Mouse (Mus musculus) ovary, postnatal 14 days (tissue): ENCODE results near the gene Pcsk5.
"Not testable (repeated sequence)": the region's sequence is repeated elsewhere in the genome, so short reads cannot be mapped to it uniquely, and the experiment has no call there.

Experiments
- DNase-seq: peaks from one replicate; pipeline ENCODE4 v3.0.0; 2022; ENCODE audit warnings: low spot score

The Pcsk5 gene

GRCm38 (mm10) chr19:17473138-17473537 lies 364.3 kb downstream of the Pcsk5 start:
- not testable (repeated sequence) for DNase-seq

DNA sequence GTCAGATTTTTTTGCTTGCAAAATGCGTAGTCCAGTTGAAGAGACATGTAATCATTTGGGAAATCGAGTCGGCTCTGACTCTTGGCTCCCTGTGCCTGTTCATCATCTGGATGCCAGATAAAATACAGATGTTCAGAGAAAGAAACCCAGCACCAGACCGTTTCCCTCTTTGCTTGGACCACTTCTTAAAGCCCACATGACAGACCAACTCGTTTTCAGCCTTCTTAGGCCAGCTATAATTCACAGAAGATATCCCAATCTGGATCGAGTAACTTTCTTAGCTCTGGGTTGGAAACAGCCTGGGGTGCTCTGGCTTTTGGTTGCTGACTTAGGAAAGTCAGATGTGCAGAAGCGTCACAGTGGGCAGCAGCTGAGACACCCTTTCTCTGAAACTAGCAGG lies 365.6 kb downstream of the Pcsk5 start:
- no peak for DNase-seq

DNA sequence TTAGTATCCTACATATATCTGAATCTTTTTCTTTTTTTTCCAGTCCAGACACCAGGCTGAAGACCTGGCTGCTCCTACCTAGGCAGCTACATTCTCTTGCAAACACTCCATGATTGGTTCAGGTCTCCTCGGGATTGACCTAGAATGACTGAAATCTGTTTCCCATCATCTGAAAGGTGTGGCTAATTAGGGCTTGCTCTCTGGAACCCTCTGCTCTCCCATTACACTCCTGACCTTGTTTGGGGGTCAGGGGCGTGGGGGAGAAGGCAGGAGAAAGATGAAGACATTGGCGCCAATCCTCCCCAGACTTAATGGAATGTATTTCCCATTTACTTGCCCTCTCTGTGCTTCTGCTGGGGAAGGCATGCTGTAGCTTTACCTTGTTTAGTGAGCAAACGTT lies 366.2 kb downstream of the Pcsk5 start:
- no peak for DNase-seq

GRCm38 (mm10) chr19:17467556-17468211 lies 369.7 kb downstream of the Pcsk5 start:
- peak; percentile 20 for DNase-seq

GRCm38 (mm10) chr19:17452001-17452400 lies 385.4 kb downstream of the Pcsk5 start:
- no peak for DNase-seq

- DNase-seq, result no peak
Measured at GRCm38 (mm10) chr19:17443581-17443980, 393.9 kb downstream of the Pcsk5 start.

DNA sequence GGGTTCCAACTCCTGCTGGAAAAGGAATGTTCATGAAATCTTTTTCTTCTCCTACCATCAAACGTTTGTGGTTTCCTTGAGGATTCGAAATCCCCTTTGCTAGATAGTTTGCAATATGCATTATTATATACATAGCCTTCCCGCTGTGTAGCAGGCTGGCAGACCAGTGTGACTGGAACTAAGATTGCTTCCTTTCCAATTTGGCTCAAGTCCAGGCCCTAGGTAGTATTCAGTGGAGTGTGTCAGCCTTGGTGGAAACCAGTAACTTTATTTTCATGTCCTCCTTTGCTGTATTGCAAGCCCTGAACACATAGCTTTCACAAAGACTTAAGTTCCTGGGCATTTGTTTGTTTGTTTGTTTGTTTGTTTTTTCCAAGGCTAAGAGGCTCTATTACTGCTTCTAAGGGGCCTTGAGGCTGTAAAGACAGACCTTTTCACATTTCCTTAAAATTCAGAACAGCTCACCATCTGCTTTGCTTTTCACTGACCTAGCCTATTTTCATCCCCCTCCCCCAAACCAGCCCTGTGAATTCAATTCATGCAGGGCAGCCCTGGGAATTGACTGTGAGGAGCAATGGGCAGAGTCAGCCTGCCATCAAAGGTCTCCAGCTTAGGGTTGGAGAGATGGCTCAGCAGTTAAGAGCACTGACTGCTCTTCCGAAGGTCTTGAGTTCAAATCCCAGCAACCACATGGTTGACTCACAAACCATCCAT lies 397.8 kb downstream of the Pcsk5 start:
- DNase-seq, result no peak

- DNase-seq, result no peak
Measured at GRCm38 (mm10) chr19:17436651-17437050, 400.8 kb downstream of the Pcsk5 start.

- no peak for DNase-seq
Measured at GRCm38 (mm10) chr19:17428561-17428914, 408.9 kb downstream of the Pcsk5 start.

GRCm38 (mm10) chr19:17427824-17428560 lies 409.4 kb downstream of the Pcsk5 start:
- no peak for DNase-seq

GRCm38 (mm10) chr19:17423306-17423705 lies 414.1 kb downstream of the Pcsk5 start:
- no peak for DNase-seq

GRCm38 (mm10) chr19:17417855-17418254 lies 419.6 kb downstream of the Pcsk5 start:
- no peak for DNase-seq

DNA sequence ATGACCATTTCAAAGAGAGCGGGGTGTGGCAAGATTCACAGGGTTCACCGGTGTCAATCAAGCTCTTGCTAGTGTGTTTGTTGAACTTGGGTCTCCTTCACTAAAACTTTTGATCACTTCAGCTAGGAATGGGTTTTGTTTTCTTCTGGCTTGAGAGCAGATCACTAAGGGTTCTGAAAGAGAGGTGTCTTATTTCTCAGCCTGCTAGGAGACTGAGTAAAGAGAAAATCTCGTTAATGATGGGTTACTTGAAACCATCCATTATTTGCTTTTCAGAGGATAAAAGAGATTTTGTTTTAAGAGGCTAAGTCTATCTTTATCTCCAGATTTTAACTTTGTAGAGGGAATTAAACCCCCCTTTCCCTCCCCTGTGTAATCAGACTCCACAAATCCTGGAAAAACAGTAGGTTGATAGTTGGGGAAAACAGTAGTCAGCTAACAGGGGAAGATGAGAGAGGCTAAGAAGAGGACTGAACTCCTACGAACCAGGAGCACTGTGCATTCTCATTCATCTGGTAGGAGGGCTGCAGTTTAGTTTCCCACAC lies 424.4 kb downstream of the Pcsk5 start:
- DNase-seq, result no peak

- no peak for DNase-seq
Measured at GRCm38 (mm10) chr19:17410465-17411065, 426.9 kb downstream of the Pcsk5 start.

DNA sequence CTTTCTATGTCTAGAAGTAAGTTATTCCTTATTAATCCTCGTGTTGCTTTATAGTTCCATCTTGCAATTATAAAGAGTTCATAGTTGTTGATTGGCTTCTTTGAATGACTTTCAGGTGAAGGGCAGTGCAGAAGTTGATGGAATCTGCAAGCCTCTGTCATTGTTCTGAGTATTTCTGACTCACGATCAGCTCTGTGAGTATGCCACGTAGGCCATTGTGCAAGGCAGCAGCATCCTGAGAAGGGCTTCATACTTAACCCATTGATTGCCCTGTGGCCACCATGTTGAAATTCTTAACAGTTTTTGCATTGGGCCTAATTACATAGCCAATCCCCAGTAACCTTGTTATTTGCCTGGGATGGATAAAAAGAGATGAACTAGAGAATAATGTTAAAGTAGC lies 428.1 kb downstream of the Pcsk5 start:
- no peak for DNase-seq

DNA sequence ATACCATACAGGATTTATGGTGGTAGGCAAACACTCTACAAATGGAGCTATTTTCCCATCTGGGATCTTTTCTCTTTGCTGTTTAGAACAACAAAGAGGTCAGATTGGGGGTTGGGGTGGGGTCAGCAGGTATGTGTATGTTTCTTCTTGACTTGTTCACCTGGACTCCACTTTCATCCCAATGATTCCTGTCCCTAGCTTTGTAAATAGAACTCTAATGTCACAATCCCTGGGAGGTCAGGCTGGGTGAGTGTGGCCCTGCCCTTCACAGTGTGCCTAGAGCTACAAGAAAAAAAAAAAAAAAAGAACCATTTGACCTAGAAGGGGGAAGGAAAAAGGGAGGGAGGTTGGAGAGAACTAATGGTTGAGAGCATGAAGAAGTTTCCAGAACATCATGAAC lies 428.8 kb downstream of the Pcsk5 start:
- DNase-seq, result no peak

DNA sequence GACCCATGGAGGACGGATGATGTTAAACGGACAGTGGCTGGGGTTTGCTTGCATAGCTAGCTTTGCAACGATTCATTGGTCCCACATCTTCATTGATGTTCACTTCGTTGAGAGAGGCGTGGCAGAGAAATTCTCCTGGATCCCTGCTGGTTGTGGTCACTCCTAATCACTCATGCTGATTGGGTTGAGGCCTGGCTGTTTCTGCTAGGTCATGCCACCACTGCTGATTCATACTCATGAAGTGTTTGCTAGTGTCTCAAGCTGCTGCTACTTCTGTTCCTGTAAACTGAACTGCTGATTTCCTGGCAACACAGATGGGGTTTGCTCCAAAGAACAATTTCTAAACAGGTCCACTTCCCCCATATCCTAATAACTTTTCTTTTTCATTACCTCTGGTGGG lies 430.6 kb downstream of the Pcsk5 start:
- no peak for DNase-seq

DNA sequence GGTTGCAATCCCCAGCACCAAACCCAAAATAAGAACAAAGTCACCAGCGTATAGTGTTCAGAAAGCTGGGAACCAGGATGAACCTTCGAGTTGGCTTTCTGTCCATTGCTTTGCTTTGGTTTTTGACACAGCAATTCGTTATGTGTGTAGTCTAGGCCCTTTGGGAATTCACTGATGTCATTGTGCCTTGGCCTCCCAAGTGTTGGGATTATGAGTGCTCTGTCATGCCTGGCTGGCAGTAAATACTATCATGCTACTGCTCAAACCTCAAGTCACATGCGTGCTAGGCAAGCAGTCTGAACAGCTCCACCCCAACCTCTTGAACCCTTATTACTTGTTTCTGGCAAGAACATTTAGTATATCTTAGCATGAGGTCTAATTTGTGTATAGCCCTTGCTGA lies 434.3 kb downstream of the Pcsk5 start:
- DNase-seq, result no peak

DNA sequence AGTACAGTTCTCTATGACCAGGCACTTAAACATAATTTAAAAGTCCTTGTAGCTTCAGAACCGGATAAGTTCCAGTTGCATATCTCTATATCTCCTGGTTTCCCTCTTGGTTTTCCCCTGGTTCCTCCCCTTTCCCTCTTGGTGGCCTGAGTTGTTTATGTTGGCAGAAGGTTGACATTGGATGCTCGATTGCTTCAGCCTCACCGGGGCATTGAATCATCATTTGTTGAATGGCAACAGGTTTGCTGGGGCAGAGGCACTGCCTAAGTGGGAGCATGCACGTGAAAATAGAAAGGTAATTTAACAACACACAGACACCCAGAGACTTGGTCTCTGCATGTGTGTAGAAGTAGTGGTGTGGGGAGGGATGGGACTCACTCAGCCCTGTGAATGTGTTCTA lies 436.9 kb downstream of the Pcsk5 start:
- DNase-seq, result no peak

- DNase-seq, result no peak
Measured at GRCm38 (mm10) chr19:17399965-17400364, 437.5 kb downstream of the Pcsk5 start.

GRCm38 (mm10) chr19:17397922-17398321 lies 439.5 kb downstream of the Pcsk5 start:
- DNase-seq, result no peak

GRCm38 (mm10) chr19:17396802-17397201 lies 440.6 kb downstream of the Pcsk5 start:
- no peak for DNase-seq
